Mouse (Mus musculus) R1 (cell line): ENCODE results near the gene Csdc2.
A peak's percentile ranks its signal among the peaks of the same experiment; 100 is the strongest.

Source experiments
- DNase-seq: peaks from one replicate; pipeline ENCODE4 v3.0.0-alpha.2; 2018; ENCODE audit warnings: low read depth, low spot score

Csdc2 gene

GRCm38 (mm10) chr15:81954716-81955115 is 18.2 kb downstream of the Csdc2 start:
- DNase-seq, result no peak

- no peak for DNase-seq
Observed at GRCm38 (mm10) chr15:81955414-81955813, 18.9 kb downstream of the Csdc2 start.

GRCm38 (mm10) chr15:81956457-81956856 is 19.9 kb downstream of the Csdc2 start:
- peak; percentile 85 for DNase-seq

GRCm38 (mm10) chr15:81957598-81957997 is 21.0 kb downstream of the Csdc2 start:
- DNase-seq, result peak; percentile 50

GRCm38 (mm10) chr15:81958906-81959305 is 22.3 kb downstream of the Csdc2 start:
- no peak for DNase-seq

- peak; percentile 98 for DNase-seq
Observed at GRCm38 (mm10) chr15:81960171-81961077, 23.9 kb downstream of the Csdc2 start, which contains the start of gene Pmm1. Gene Pmm1 (minus strand): TSS chr15:81960930.

GRCm38 (mm10) chr15:81961078-81961451 is 24.5 kb downstream of the Csdc2 start:
- DNase-seq, result no peak

- no peak for DNase-seq
Observed at GRCm38 (mm10) chr15:81964262-81964661, 27.7 kb downstream of the Csdc2 start.

GRCm38 (mm10) chr15:81964980-81965545 is 28.5 kb downstream of the Csdc2 start:
- DNase-seq, result peak; percentile 81

- DNase-seq, result no peak
Observed at GRCm38 (mm10) chr15:81966062-81966829, 29.7 kb downstream of the Csdc2 start.

- DNase-seq, result peak; percentile 85
Observed at GRCm38 (mm10) chr15:81967821-81968220, 31.3 kb downstream of the Csdc2 start.

GRCm38 (mm10) chr15:81968447-81968846 is 31.9 kb downstream of the Csdc2 start:
- DNase-seq, result peak; percentile 48

GRCm38 (mm10) chr15:81969173-81969572 is 32.6 kb downstream of the Csdc2 start:
- peak; percentile 95 for DNase-seq

- DNase-seq, result peak; percentile 88
Observed at GRCm38 (mm10) chr15:81969635-81970034, 33.1 kb downstream of the Csdc2 start.

GRCm38 (mm10) chr15:81970498-81970897 is 33.9 kb downstream of the Csdc2 start:
- peak; percentile 84 for DNase-seq

GRCm38 (mm10) chr15:81975156-81975555 is 38.6 kb downstream of the Csdc2 start:
- DNase-seq, result peak; percentile 81

GRCm38 (mm10) chr15:81980321-81980720 is 43.8 kb downstream of the Csdc2 start, which contains the start of gene 1700029P11Rik:
Gene 1700029P11Rik (plus strand): TSS chr15:81980540.
- DNase-seq, result peak; percentile 79

GRCm38 (mm10) chr15:81982173-81982572 is 45.6 kb downstream of the Csdc2 start:
- peak; percentile 60 for DNase-seq

GRCm38 (mm10) chr15:81985267-81986161 is 49.0 kb downstream of the Csdc2 start:
- DNase-seq, result peak; percentile 60

GRCm38 (mm10) chr15:81987646-81988045 is 51.1 kb downstream of the Csdc2 start, which contains the start of gene Xrcc6:
Gene Xrcc6 (plus strand): TSS chr15:81987835.
- DNase-seq, result no peak
